Comparison of ENCODE assay signal across 8 mouse cellular contexts in genomic region chr17:62784274-62785171, GRCm38 (mm10).
DNase-seq lines count a peak whose midpoint lies in the region; ATAC-seq and TF ChIP-seq lines count a peak whose summit lies in the region.

No protein-coding gene starts in this region.

- H3K36me3 ChIP-seq in hindbrain, embryonic 15.5 days, result no peaks in the 10 kb centered on the region
- no peaks in the 10 kb centered on the region for H3K36me3 ChIP-seq in liver, embryonic 12.5 days
- no peaks in the 10 kb centered on the region for H3K36me3 ChIP-seq in stomach, embryonic 16.5 days (ENCODE audit: control insufficient read depth, insufficient read depth, low read length)

- no peak for TF ChIP-seq POLR2A in cerebellum, adult 2 months (IDR thresholded peaks at IDR 0.05; ENCODE audit: borderline replicate concordance, insufficient read depth, low read length)

- H3K4me3 ChIP-seq in cerebellum, adult 2 months (replicated peaks; ENCODE audit: insufficient read depth, low read depth, low read length), result peak overlapping the region; percentile 42
- H3K4me3 ChIP-seq in brown adipose tissue, adult 24 weeks (ENCODE audit: insufficient read depth, low read depth, low read length), result peak overlapping the region; percentile 57
- peak overlapping the region; percentile 22 for H3K4me3 ChIP-seq in hindbrain, embryonic 15.5 days
- no peak overlapping the region for H3K4me3 ChIP-seq in liver, embryonic 12.5 days
- peak overlapping the region; percentile 10 for H3K4me3 ChIP-seq in stomach, embryonic 16.5 days (replicated peaks; ENCODE audit: low read length)

- H3K9me3 ChIP-seq in hindbrain, embryonic 15.5 days, result no peaks in the 10 kb centered on the region
- H3K9me3 ChIP-seq in liver, embryonic 12.5 days (replicated peaks), result no peaks in the 10 kb centered on the region
- no peaks in the 10 kb centered on the region for H3K9me3 ChIP-seq in stomach, embryonic 16.5 days (replicated peaks; ENCODE audit: control insufficient read depth, low read length)

- H3K4me1 ChIP-seq in cerebellum, adult 2 months (ENCODE audit: control insufficient read depth, insufficient read depth, low read length), result no peaks in the 10 kb centered on the region
- H3K4me1 ChIP-seq in brown adipose tissue, adult 24 weeks (ENCODE audit: control insufficient read depth, insufficient read depth, insufficient read length, low read length), result no peaks in the 10 kb centered on the region
- peaks cover 19% of the 10 kb centered on the region for H3K4me1 ChIP-seq in hindbrain, embryonic 15.5 days (replicated peaks)
- H3K4me1 ChIP-seq in liver, embryonic 12.5 days, result peaks cover 7% of the 10 kb centered on the region; the same call in 1 of the 2 replicates
- peaks cover 39% of the 10 kb centered on the region for H3K4me1 ChIP-seq in stomach, embryonic 16.5 days (ENCODE audit: control insufficient read depth, insufficient read depth, low read length)

- ATAC-seq in hindbrain, embryonic 15.5 days (ENCODE audit: low FRiP score, low read depth), result peak; percentile 40; the same call in 1 of the 2 replicates
- 0 out of 2 replicates have a peak, but pooled peaks have one; percentile 40 for ATAC-seq in liver, embryonic 12.5 days
- no peak for ATAC-seq in stomach, embryonic 16.5 days (ENCODE audit: insufficient read depth, low FRiP score)
- no peak for ATAC-seq in erythroid progenitor cell, adult 5-6 weeks (replicated peaks; ENCODE audit: low FRiP score, poor library complexity, severe bottlenecking)

- 49% methylated on average over 27 of the region's 27 CpGs for WGBS in cerebellum, adult 2 months
- 28% methylated on average over 27 of the region's 27 CpGs for WGBS in hindbrain, embryonic 15.5 days
- 57% methylated on average over 27 of the region's 27 CpGs for WGBS in liver, embryonic 12.5 days (ENCODE audit: insufficient replicate concordance)
- WGBS in stomach, embryonic 16.5 days, result 35% methylated on average over 27 of the region's 27 CpGs

- H3K4me2 ChIP-seq in hindbrain, embryonic 15.5 days, result peak overlapping the region; percentile 44
- peak overlapping the region; percentile 31 for H3K4me2 ChIP-seq in liver, embryonic 12.5 days
- H3K4me2 ChIP-seq in stomach, embryonic 16.5 days (ENCODE audit: low read depth, low read length), result peak overlapping the region; percentile 48

- DNase-seq in cerebellum, adult 2 months, result no peak
- no peak for DNase-seq in cerebellum, adult 9-11 months
- DNase-seq in right cerebral cortex, postnatal 25 days, result no peak

- no peak overlapping the region for H3K27ac ChIP-seq in cerebellum, adult 2 months (ENCODE audit: insufficient read depth, low read length)
- H3K27ac ChIP-seq in brown adipose tissue, adult 24 weeks (replicated peaks; ENCODE audit: low read depth, low read length), result peak overlapping the region; percentile 90
- no peak overlapping the region for H3K27ac ChIP-seq in hindbrain, embryonic 15.5 days (replicated peaks)
- no peak overlapping the region for H3K27ac ChIP-seq in liver, embryonic 12.5 days
- peak overlapping the region; percentile 90 for H3K27ac ChIP-seq in stomach, embryonic 16.5 days (ENCODE audit: low read length)

- no peak for TF ChIP-seq CTCF in cerebellum, adult 2 months (IDR thresholded peaks at IDR 0.05; ENCODE audit: borderline replicate concordance, insufficient read depth, low read depth, low read length)

- H3K27me3 ChIP-seq in cerebellum, adult 2 months (ENCODE audit: control insufficient read depth, insufficient read depth, low read length), result no peaks in the 10 kb centered on the region
- H3K27me3 ChIP-seq in hindbrain, embryonic 15.5 days, result no peaks in the 10 kb centered on the region
- H3K27me3 ChIP-seq in liver, embryonic 12.5 days (replicated peaks), result peaks cover 8% of the 10 kb centered on the region; the same call in 1 of the 2 replicates
- H3K27me3 ChIP-seq in stomach, embryonic 16.5 days (ENCODE audit: control insufficient read depth, insufficient read depth, low read length), result no peaks in the 10 kb centered on the region

- no peak overlapping the region for H3K9ac ChIP-seq in hindbrain, embryonic 15.5 days
- H3K9ac ChIP-seq in liver, embryonic 12.5 days, result no peak overlapping the region
- H3K9ac ChIP-seq in stomach, embryonic 16.5 days (ENCODE audit: low read length), result peak overlapping the region; percentile 58

Comparison
In these comparisons a context has a peak if more than half of its experiments do, and no peak if none do; other contexts are left out.
1. H3K27ac ChIP-seq: peak in brown adipose tissue, adult 24 weeks (single experiment) and stomach, embryonic 16.5 days (single experiment); none in cerebellum, adult 2 months (single experiment), hindbrain, embryonic 15.5 days (single experiment) and liver, embryonic 12.5 days (single experiment).
2. ATAC-seq: peak in hindbrain, embryonic 15.5 days (single experiment) and liver, embryonic 12.5 days (single experiment); none in stomach, embryonic 16.5 days (single experiment) and erythroid progenitor cell, adult 5-6 weeks (single experiment).
3. Peak in every context shown above with its lines, with median percentiles within 50 percentile points of each other: H3K4me2 ChIP-seq.